16 mouse cellular contexts compared by ENCODE assay signal in genomic region chr4:125116929-125117328, GRCm38 (mm10). TPM values are rescaled to one million over a fixed set of nuclear protein-coding genes. Genes with fewer than 3 reads are reported as not detected.
A peak's percentile ranks its signal among the peaks of the same experiment; 100 is the strongest.
DNase-seq lines count a peak whose midpoint lies in the region; ATAC-seq and TF ChIP-seq lines count a peak whose summit lies in the region.
"Had no signal": no experiment of that assay in that cellular context is flagged by ENCODE, and none has a peak within 500 bp of the region (broad histone marks: within the 10 kb centered on the region; RNA-seq: fewer than 3 reads in every experiment).

No protein-coding gene starts in this region.

- no peaks in the 10 kb centered on the region for H3K79me2 ChIP-seq in liver, adult 2 months (ENCODE audit: control insufficient read depth, insufficient read depth, low read length)

- no peak for TF ChIP-seq POLR2A in liver, adult 2 months (IDR thresholded peaks at IDR 0.05; ENCODE audit: extremely low read depth, insufficient read depth, low read length)
- no peak for TF ChIP-seq POLR2A in bone marrow, adult 2 months (IDR thresholded peaks at IDR 0.05; ENCODE audit: borderline replicate concordance, control insufficient read depth, low read depth, low read length)

- no peaks in the 10 kb centered on the region for H3K9me3 ChIP-seq in heart, embryonic 15.5 days (replicated peaks)
- no peaks in the 10 kb centered on the region for H3K9me3 ChIP-seq in heart, embryonic 11.5 days (replicated peaks; ENCODE audit: control insufficient read depth, low read length)
- H3K9me3 ChIP-seq in liver, embryonic 12.5 days (replicated peaks) = no peaks in the 10 kb centered on the region
- H3K9me3 ChIP-seq in liver, postnatal 0 days (ENCODE audit: low read length) = no peaks in the 10 kb centered on the region
- H3K9me3 ChIP-seq: embryonic facial prominence, embryonic 13.5 days; forebrain, embryonic 15.5 days; hindbrain, embryonic 15.5 days; lung, embryonic 15.5 days; midbrain, embryonic 10.5 days had no signal

- no peak overlapping the region for H3K4me3 ChIP-seq in heart, embryonic 15.5 days
- no peak overlapping the region for H3K4me3 ChIP-seq in heart, embryonic 11.5 days (ENCODE audit: low read depth, low read length)
- H3K4me3 ChIP-seq in liver, adult 2 months (ENCODE audit: insufficient read depth, low read depth, low read length) = no peak overlapping the region
- H3K4me3 ChIP-seq in liver, embryonic 12.5 days = no peak overlapping the region
- no peak overlapping the region for H3K4me3 ChIP-seq in bone marrow, adult 2 months (replicated peaks; ENCODE audit: control insufficient read depth, low read depth, low read length)
- no peak overlapping the region for H3K4me3 ChIP-seq in liver, postnatal 0 days (ENCODE audit: low read depth, low read length)
- H3K4me3 ChIP-seq: embryonic facial prominence, embryonic 13.5 days; forebrain, embryonic 15.5 days; hindbrain, embryonic 15.5 days; lung, embryonic 15.5 days; midbrain, embryonic 10.5 days had no signal

- H3K4me2 ChIP-seq in heart, embryonic 15.5 days = no peak overlapping the region
- H3K4me2 ChIP-seq in heart, embryonic 11.5 days = no peak overlapping the region
- no peak overlapping the region for H3K4me2 ChIP-seq in liver, embryonic 12.5 days
- H3K4me2 ChIP-seq in liver, postnatal 0 days (ENCODE audit: low read depth, low read length) = no peak overlapping the region
- H3K4me2 ChIP-seq: embryonic facial prominence, embryonic 13.5 days; forebrain, embryonic 15.5 days; hindbrain, embryonic 15.5 days; lung, embryonic 15.5 days had no signal

- TF ChIP-seq EP300 in liver, postnatal 0 days (IDR thresholded peaks at IDR 0.05; ENCODE audit: low read depth) = no peak

- no peak overlapping the region for H3K9ac ChIP-seq in heart, embryonic 15.5 days
- H3K9ac ChIP-seq in heart, embryonic 11.5 days (ENCODE audit: low read depth, low read length) = no peak overlapping the region
- H3K9ac ChIP-seq in liver, adult 2 months (ENCODE audit: low read depth, low read length) = no peak overlapping the region
- no peak overlapping the region for H3K9ac ChIP-seq in liver, embryonic 12.5 days
- H3K9ac ChIP-seq in liver, postnatal 0 days (replicated peaks) = no peak overlapping the region
- H3K9ac ChIP-seq: embryonic facial prominence, embryonic 13.5 days; forebrain, embryonic 15.5 days; hindbrain, embryonic 15.5 days; lung, embryonic 15.5 days had no signal

- H3K27me3 ChIP-seq in heart, embryonic 15.5 days = no peaks in the 10 kb centered on the region
- H3K27me3 ChIP-seq in heart, embryonic 11.5 days (ENCODE audit: control insufficient read depth, insufficient read depth, low read length) = no peaks in the 10 kb centered on the region
- no peaks in the 10 kb centered on the region for H3K27me3 ChIP-seq in liver, adult 2 months (ENCODE audit: control insufficient read depth, insufficient read depth, low read length)
- no peaks in the 10 kb centered on the region for H3K27me3 ChIP-seq in liver, embryonic 12.5 days (replicated peaks)
- no peaks in the 10 kb centered on the region for H3K27me3 ChIP-seq in liver, postnatal 0 days (ENCODE audit: insufficient read depth, low read length)
- H3K27me3 ChIP-seq: embryonic facial prominence, embryonic 13.5 days; forebrain, embryonic 15.5 days; hindbrain, embryonic 15.5 days; lung, embryonic 15.5 days had no signal

- DNase-seq in liver, adult 2 months (ENCODE audit: extremely low read depth, low read depth, low spot score) = peak; percentile 74
- DNase-seq in liver, postnatal 0 days = no peak
- DNase-seq in ovary, postnatal 36 days (ENCODE audit: low spot score) = no peak
- DNase-seq: gastrocnemius, postnatal 14 days had no signal

- H3K4me1 ChIP-seq in heart, embryonic 15.5 days (replicated peaks) = peaks cover 21% of the 10 kb centered on the region
- peaks cover 9% of the 10 kb centered on the region; the same call in 1 of the 2 replicates for H3K4me1 ChIP-seq in heart, embryonic 11.5 days (ENCODE audit: control insufficient read depth, insufficient read depth, low read length)
- H3K4me1 ChIP-seq in liver, adult 2 months (ENCODE audit: control insufficient read depth, insufficient read depth, low read length) = peaks cover 25% of the 10 kb centered on the region
- H3K4me1 ChIP-seq in liver, embryonic 12.5 days = peaks cover 57% of the 10 kb centered on the region
- H3K4me1 ChIP-seq in bone marrow, adult 2 months (ENCODE audit: control insufficient read depth, insufficient read depth, low read length) = peaks cover 20% of the 10 kb centered on the region
- H3K4me1 ChIP-seq in liver, postnatal 0 days (ENCODE audit: insufficient read depth) = peaks cover 26% of the 10 kb centered on the region

- 0 out of 2 replicates have a peak overlapping the region, but pooled peaks have one; percentile 43 for H3K27ac ChIP-seq in heart, embryonic 15.5 days
- H3K27ac ChIP-seq in heart, embryonic 11.5 days (ENCODE audit: low read depth, low read length) = no peak overlapping the region
- peak overlapping the region; percentile 94 for H3K27ac ChIP-seq in liver, adult 2 months (replicated peaks; ENCODE audit: insufficient read depth, low read depth, low read length)
- no peak overlapping the region for H3K27ac ChIP-seq in liver, embryonic 12.5 days
- H3K27ac ChIP-seq in bone marrow, adult 2 months (ENCODE audit: control insufficient read depth, insufficient read depth, low read depth, low read length, poor library complexity) = peak overlapping the region; percentile 54
- H3K27ac ChIP-seq in liver, postnatal 0 days (ENCODE audit: low read depth) = peak overlapping the region; percentile 85
- H3K27ac ChIP-seq: forebrain, embryonic 15.5 days; hindbrain, embryonic 15.5 days; midbrain, embryonic 10.5 days had no signal

- TF ChIP-seq CTCF in liver, adult 2 months (IDR thresholded peaks at IDR 0.05; ENCODE audit: low read depth, low read length) = no peak
- TF ChIP-seq CTCF in bone marrow, adult 2 months (IDR thresholded peaks at IDR 0.05; ENCODE audit: control insufficient read depth, insufficient read depth, low read length) = no peak
- no peak for TF ChIP-seq CTCF in liver, postnatal 0 days (IDR thresholded peaks at IDR 0.05; ENCODE audit: low read depth)

- 0 out of 2 replicates have a peak, but pooled peaks cover 8% of the 10 kb centered on the region for H3K36me3 ChIP-seq in heart, embryonic 15.5 days
- H3K36me3 ChIP-seq in heart, embryonic 11.5 days (ENCODE audit: control insufficient read depth, insufficient read depth, low read length) = no peaks in the 10 kb centered on the region
- H3K36me3 ChIP-seq in liver, adult 2 months (ENCODE audit: control insufficient read depth, insufficient read depth, low read length) = peaks cover 8% of the 10 kb centered on the region; the same call in 1 of the 2 replicates
- peaks cover 21% of the 10 kb centered on the region for H3K36me3 ChIP-seq in liver, embryonic 12.5 days
- H3K36me3 ChIP-seq in liver, postnatal 0 days (replicated peaks; ENCODE audit: insufficient read depth, low read length) = peaks cover 21% of the 10 kb centered on the region
- H3K36me3 ChIP-seq: lung, embryonic 15.5 days had no signal

- 67% methylated on average over 13 of the region's 13 CpGs for WGBS in heart, embryonic 15.5 days
- 84% methylated on average over 13 of the region's 13 CpGs for WGBS in heart, embryonic 11.5 days (ENCODE audit: insufficient replicate concordance)
- WGBS in liver, adult 2 months = 31% methylated on average over 13 of the region's 13 CpGs
- whole genome bisulfite sequencing in liver, embryonic 12.5 days (ENCODE audit: insufficient replicate concordance) = 73% methylated on average over 13 of the region's 13 CpGs
- WGBS in bone marrow, adult 2 months = 46% methylated on average over 13 of the region's 13 CpGs
- WGBS in liver, postnatal 0 days (ENCODE audit: insufficient replicate concordance) = 64% methylated on average over 13 of the region's 13 CpGs

- ATAC-seq in heart, embryonic 15.5 days (replicated peaks; ENCODE audit: insufficient number of reproducible peaks, insufficient read depth, low FRiP score, low read depth) = no peak
- ATAC-seq in heart, embryonic 11.5 days (replicated peaks; ENCODE audit: insufficient number of reproducible peaks, low FRiP score, low TSS enrichment) = no peak
- no peak for ATAC-seq in liver, embryonic 12.5 days
- no peak for ATAC-seq in liver, postnatal 0 days
- ATAC-seq in inflammation-experienced regulatory T-cells, adult 6 months = no peak
- ATAC-seq: forebrain, embryonic 15.5 days had no signal

RNA-seq across cellular contexts. Expression of gene Zc3h12a, which starts 10.7 kb away (rescaled TPM):
- 0.59 and 0.96 TPM in 2 replicates for polyA plus RNA-seq in heart, embryonic 15.5 days (2015; fragmentation: Nextera tagmentation; extraction: Ambion mirVana)
- polyA plus RNA-seq in heart, embryonic 11.5 days (2014; fragmentation: Nextera tagmentation; extraction: Ambion mirVana) = 1.1 TPM in 2 replicates
- 0.67 and 0.74 TPM in 2 replicates for total RNA-seq in liver, adult 2 months (2014; rRNA removed)
- 2.4 and 3.0 TPM in 2 replicates for polyA plus RNA-seq in liver, adult 2 months (2012; rRNA removed)
- 0.56 and 0.62 TPM in 2 replicates for polyA plus RNA-seq in liver, embryonic 12.5 days (2016; fragmentation: Nextera tagmentation; extraction: Ambion mirVana)
- 3.6 and 12.5 TPM in 2 replicates for polyA plus RNA-seq in bone marrow, adult 2 months (2011; ENCODE audit: insufficient read depth, insufficient read length, low replicate concordance, missing spikeins)
- polyA plus RNA-seq in liver, postnatal 0 days (2015; fragmentation: Nextera tagmentation; extraction: Ambion mirVana) = 0.44 and 0.48 TPM in 2 replicates
- polyA plus RNA-seq in inflammation-experienced regulatory T-cells, adult 6 months (2017; shearing (Covaris generic)) = 1 to 10 TPM; 4.6 to 6.5 (median 6.5) TPM

RNA-seq across cellular contexts. Expression of gene Meaf6, which starts 32.0 kb away (rescaled TPM):
- 36.7 and 38.0 TPM in 2 replicates for polyA plus RNA-seq in heart, embryonic 15.5 days (2015; fragmentation: Nextera tagmentation; extraction: Ambion mirVana)
- polyA plus RNA-seq in heart, embryonic 11.5 days (2014; fragmentation: Nextera tagmentation; extraction: Ambion mirVana) = 53.4 and 55.4 TPM in 2 replicates
- 4.7 and 4.9 TPM in 2 replicates for total RNA-seq in liver, adult 2 months (2014; rRNA removed)
- 5.2 and 5.9 TPM in 2 replicates for polyA plus RNA-seq in liver, adult 2 months (2012; rRNA removed)
- 31.6 and 33.0 TPM in 2 replicates for polyA plus RNA-seq in liver, embryonic 12.5 days (2016; fragmentation: Nextera tagmentation; extraction: Ambion mirVana)
- polyA plus RNA-seq in bone marrow, adult 2 months (2011; ENCODE audit: insufficient read depth, insufficient read length, low replicate concordance, missing spikeins) = 25.1 and 39.9 TPM in 2 replicates
- polyA plus RNA-seq in liver, postnatal 0 days (2015; fragmentation: Nextera tagmentation; extraction: Ambion mirVana) = 15.2 and 16.3 TPM in 2 replicates
- 10 to 100 TPM; 60.4 to 68.9 (median 64.1) TPM for polyA plus RNA-seq in inflammation-experienced regulatory T-cells, adult 6 months (2017; shearing (Covaris generic))

RNA-seq across cellular contexts. Expression of gene Snip1, which starts 50.5 kb away (rescaled TPM):
- 16.1 and 20.1 TPM in 2 replicates for polyA plus RNA-seq in heart, embryonic 15.5 days (2015; fragmentation: Nextera tagmentation; extraction: Ambion mirVana)
- polyA plus RNA-seq in heart, embryonic 11.5 days (2014; fragmentation: Nextera tagmentation; extraction: Ambion mirVana) = 20.6 and 20.8 TPM in 2 replicates
- 7.5 and 7.6 TPM in 2 replicates for total RNA-seq in liver, adult 2 months (2014; rRNA removed)
- polyA plus RNA-seq in liver, adult 2 months (2012; rRNA removed) = 6.1 and 6.9 TPM in 2 replicates
- 21.6 and 24.8 TPM in 2 replicates for polyA plus RNA-seq in liver, embryonic 12.5 days (2016; fragmentation: Nextera tagmentation; extraction: Ambion mirVana)
- polyA plus RNA-seq in bone marrow, adult 2 months (2011; ENCODE audit: insufficient read depth, insufficient read length, low replicate concordance, missing spikeins) = 9.4 and 15.8 TPM in 2 replicates
- polyA plus RNA-seq in liver, postnatal 0 days (2015; fragmentation: Nextera tagmentation; extraction: Ambion mirVana) = 10.7 and 10.8 TPM in 2 replicates
- 1 to 10 TPM; 7.7 to 8.8 (median 8.5) TPM for polyA plus RNA-seq in inflammation-experienced regulatory T-cells, adult 6 months (2017; shearing (Covaris generic))

RNA-seq across cellular contexts. Expression of gene Dnali1, which starts 51.4 kb away (rescaled TPM):
- polyA plus RNA-seq in heart, embryonic 15.5 days (2015; fragmentation: Nextera tagmentation; extraction: Ambion mirVana) = 0.16 and 0.39 TPM in 2 replicates
- polyA plus RNA-seq in heart, embryonic 11.5 days (2014; fragmentation: Nextera tagmentation; extraction: Ambion mirVana) = 0.14 and 0.20 TPM in 2 replicates
- 0.09 TPM in 1 of 2 replicates, not detected in the other for total RNA-seq in liver, adult 2 months (2014; rRNA removed)
- polyA plus RNA-seq in liver, adult 2 months (2012; rRNA removed) = 0.05 TPM in 1 of 2 replicates, not detected in the other
- polyA plus RNA-seq in liver, embryonic 12.5 days (2016; fragmentation: Nextera tagmentation; extraction: Ambion mirVana) = 0.10 TPM in 1 of 2 replicates, not detected in the other
- not detected in 2 replicates for polyA plus RNA-seq in bone marrow, adult 2 months (2011; ENCODE audit: insufficient read depth, insufficient read length, low replicate concordance, missing spikeins)
- 0.06 TPM in 1 of 2 replicates, not detected in the other for polyA plus RNA-seq in liver, postnatal 0 days (2015; fragmentation: Nextera tagmentation; extraction: Ambion mirVana)
- polyA plus RNA-seq in inflammation-experienced regulatory T-cells, adult 6 months (2017; shearing (Covaris generic)) = not detected
- total RNA-seq: adrenal gland, postnatal 4 days; gastrocnemius, postnatal 14 days had no signal
- polyA plus RNA-seq: embryonic facial prominence, embryonic 13.5 days; heart, embryonic 14.5 days had no signal

Comparison
In these comparisons a context has a peak if more than half of its experiments do, and no peak if none do; other contexts are left out.
1. H3K27ac ChIP-seq: peak in heart, embryonic 15.5 days (single experiment), liver, adult 2 months (single experiment), bone marrow, adult 2 months (single experiment) and liver, postnatal 0 days (single experiment); none in heart, embryonic 11.5 days (single experiment) and liver, embryonic 12.5 days (single experiment).